ENCODE assay signal across 8 mouse cellular contexts in genomic region chr8:128491126-128492067, GRCm38 (mm10).
DNase-seq lines count a peak whose midpoint lies in the region; ATAC-seq and TF ChIP-seq lines count a peak whose summit lies in the region.

No protein-coding gene starts in this region.

- peaks cover 17% of the 10 kb centered on the region for H3K36me3 ChIP-seq in forebrain, postnatal 0 days (ENCODE audit: insufficient read depth)
- H3K36me3 ChIP-seq in hindbrain, embryonic 10.5 days, result 0 out of 2 replicates have a peak, but pooled peaks cover 4% of the 10 kb centered on the region

- peak; percentile 64 for DNase-seq in left cerebral cortex, adult 11 months (ENCODE audit: low spot score)
- no peak for DNase-seq in left cerebral cortex, adult 8-10 months (ENCODE audit: low spot score in 2 of 2)
- DNase-seq in c-Kit-positive CD71-positive TER-119-positive erythroid progenitor cells, embryonic 14.5 days (ENCODE audit: low spot score), result peak; percentile 15
- peak; percentile 83 for DNase-seq in forebrain, postnatal 0 days
- DNase-seq in hindbrain, embryonic 10.5 days (ENCODE audit: low spot score), result peak; percentile 57
- DNase-seq in layer of hippocampus, adult 8-10 months (ENCODE audit: low spot score in 2 of 2), result peak; percentile 46 to 51
- DNase-seq in lung, postnatal 25 days (ENCODE audit: low spot score), result peak; percentile 89
- DNase-seq in retina, postnatal 7 days (ENCODE audit: low read depth, low spot score), result peak; percentile 63

- no peaks in the 10 kb centered on the region for H3K27me3 ChIP-seq in forebrain, postnatal 0 days (ENCODE audit: insufficient read depth, low read length)
- H3K27me3 ChIP-seq in hindbrain, embryonic 10.5 days (ENCODE audit: insufficient read depth, poor library complexity, severe bottlenecking), result no peaks in the 10 kb centered on the region

- H3K9ac ChIP-seq in forebrain, postnatal 0 days, result no peak overlapping the region

- peak; percentile 83; the same call in 1 of the 2 replicates for ATAC-seq in forebrain, postnatal 0 days

- no peaks in the 10 kb centered on the region for H3K9me3 ChIP-seq in forebrain, postnatal 0 days (ENCODE audit: low read length)
- H3K9me3 ChIP-seq in hindbrain, embryonic 10.5 days, result no peaks in the 10 kb centered on the region

- TF ChIP-seq CTCF in forebrain, postnatal 0 days (IDR thresholded peaks at IDR 0.05; ENCODE audit: low read depth), result peak; percentile 89

- H3K4me1 ChIP-seq in forebrain, postnatal 0 days (ENCODE audit: insufficient read depth), result no peaks in the 10 kb centered on the region
- peaks cover 45% of the 10 kb centered on the region for H3K4me1 ChIP-seq in hindbrain, embryonic 10.5 days (replicated peaks)

- H3K4me3 ChIP-seq in forebrain, postnatal 0 days (ENCODE audit: low read depth, low read length), result no peak overlapping the region
- no peak overlapping the region for H3K4me3 ChIP-seq in hindbrain, embryonic 10.5 days

- no peak overlapping the region for H3K27ac ChIP-seq in forebrain, postnatal 0 days (ENCODE audit: low read depth, low read length)
- H3K27ac ChIP-seq in hindbrain, embryonic 10.5 days, result no peak overlapping the region

- WGBS in forebrain, postnatal 0 days, result 52% methylated on average over 5 of the region's 5 CpGs
- WGBS in hindbrain, embryonic 10.5 days, result 54% methylated on average over 5 of the region's 5 CpGs

- H3K4me2 ChIP-seq in forebrain, postnatal 0 days (ENCODE audit: low read depth), result no peak overlapping the region

Comparison
In these comparisons a context has a peak if more than half of its experiments do, and no peak if none do; other contexts are left out.
1. DNase-seq: peak in left cerebral cortex, adult 11 months (single experiment), c-Kit-positive CD71-positive TER-119-positive erythroid progenitor cells, embryonic 14.5 days (single experiment), forebrain, postnatal 0 days (single experiment), hindbrain, embryonic 10.5 days (single experiment), layer of hippocampus, adult 8-10 months (2 of 2), lung, postnatal 25 days (single experiment) and retina, postnatal 7 days (single experiment); none in left cerebral cortex, adult 8-10 months (0 of 2).